Mouse (Mus musculus): ENCODE results near the gene Kif14. TPM values are rescaled to one million over a fixed set of nuclear protein-coding genes. Genes with fewer than 3 reads are reported as not detected.

Gene Kif14
- polyA plus RNA-seq, 1 experiment from 2014 or later: 6.0 TPM

DNA sequence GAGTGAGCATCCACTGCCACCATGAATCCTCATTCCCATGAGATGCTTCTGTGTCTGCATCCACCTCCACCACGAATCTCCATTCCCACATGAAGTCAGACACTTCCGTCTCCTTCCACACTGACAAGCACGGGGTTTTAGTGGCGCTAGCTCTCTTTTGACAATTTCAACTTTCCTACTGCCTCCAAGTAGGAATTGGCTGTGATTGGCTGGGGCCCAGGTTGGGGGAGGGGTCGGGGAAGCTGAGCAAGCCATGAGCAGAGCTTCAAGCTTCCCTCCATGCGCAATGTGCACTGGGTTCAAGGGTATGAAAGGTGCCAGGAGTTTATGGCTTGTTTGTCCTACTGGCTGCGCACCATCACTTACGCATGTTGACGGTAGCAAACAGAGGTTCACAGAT is 93.6 kb downstream of the Kif14 start:
- no peak for ATAC-seq
- WGBS: 84% methylated on average over 9 of the region's 9 CpGs
- Histone ChIP-seq H3K27ac (no peak overlapping the region), H3K36me3 (ENCODE audit: poor library complexity, severe bottlenecking) (no peaks in the 10 kb centered on the region), H3K4me3 (no peak overlapping the region), H3K9me3 (replicated peaks) (no peaks in the 10 kb centered on the region), H3K4me1 (peaks cover 7% of the 10 kb centered on the region), H3K9ac (no peak overlapping the region), H3K27me3 (peaks cover 5% of the 10 kb centered on the region; the same call in 1 of the 2 replicates), H3K4me2 (no peak overlapping the region)

DNA sequence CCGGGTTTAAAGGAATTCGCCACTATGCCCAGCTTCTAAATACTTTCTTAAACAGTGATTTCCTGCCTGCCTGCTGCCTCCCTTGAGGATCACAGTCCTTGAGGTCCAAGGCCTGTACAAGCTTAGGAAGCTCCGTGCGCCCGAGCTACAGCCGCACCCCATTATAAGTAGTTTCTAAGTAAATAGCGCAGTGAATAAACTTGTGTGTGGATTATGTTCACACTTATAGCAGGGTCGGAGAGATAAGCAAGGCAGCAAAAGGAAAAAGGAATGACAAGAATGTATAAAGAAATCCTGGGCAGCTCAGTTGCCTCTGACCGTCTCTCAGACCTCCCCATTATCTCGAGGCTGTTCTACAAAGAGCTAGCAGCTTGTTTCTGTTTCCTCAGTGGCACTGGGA is 95.7 kb downstream of the Kif14 start:
- Histone ChIP-seq H3K27me3 (peaks cover 10% of the 10 kb centered on the region; the same call in 1 of the 2 replicates), H3K9ac (no peak overlapping the region), H3K4me3 (no peak overlapping the region), H3K4me2 (no peak overlapping the region), H3K9me3 (replicated peaks) (no peaks in the 10 kb centered on the region), H3K4me1 (peaks cover 7% of the 10 kb centered on the region), H3K27ac (no peak overlapping the region), H3K36me3 (ENCODE audit: poor library complexity, severe bottlenecking) (no peaks in the 10 kb centered on the region)
- no peak for ATAC-seq
- 70% methylated on average over 10 of the region's 10 CpGs for WGBS

DNA sequence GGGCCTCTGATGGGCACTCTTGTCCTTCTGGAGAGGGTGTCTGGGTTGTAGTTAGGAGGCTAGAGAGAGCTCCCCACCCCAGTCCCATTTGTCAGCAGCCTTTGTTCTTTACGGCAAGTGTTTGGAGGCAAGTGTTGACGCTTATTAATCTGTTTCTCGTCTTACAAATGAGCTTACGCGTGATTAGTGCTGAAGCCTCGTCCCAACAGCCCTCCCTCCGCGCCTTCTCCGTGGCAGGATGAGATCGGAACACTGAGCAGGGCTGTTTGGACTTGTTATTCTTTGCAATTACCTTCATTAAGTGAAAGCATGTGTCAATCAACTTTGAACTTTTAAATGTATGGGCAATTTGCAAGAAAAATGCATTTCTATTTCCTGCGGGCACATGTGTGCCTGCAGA is 97.0 kb downstream of the Kif14 start:
- 25% methylated on average over 11 of the region's 11 CpGs for WGBS
- ATAC-seq: 0 out of 2 replicates have a peak, but pooled peaks have one; percentile 30
- Histone ChIP-seq H3K27ac (no peak overlapping the region), H3K4me1 (peaks cover 7% of the 10 kb centered on the region), H3K4me2 (no peak overlapping the region), H3K27me3 (peaks cover 10% of the 10 kb centered on the region; the same call in 1 of the 2 replicates), H3K9ac (no peak overlapping the region), H3K4me3 (no peak overlapping the region), H3K9me3 (replicated peaks) (no peaks in the 10 kb centered on the region), H3K36me3 (ENCODE audit: poor library complexity, severe bottlenecking) (no peaks in the 10 kb centered on the region)

DNA sequence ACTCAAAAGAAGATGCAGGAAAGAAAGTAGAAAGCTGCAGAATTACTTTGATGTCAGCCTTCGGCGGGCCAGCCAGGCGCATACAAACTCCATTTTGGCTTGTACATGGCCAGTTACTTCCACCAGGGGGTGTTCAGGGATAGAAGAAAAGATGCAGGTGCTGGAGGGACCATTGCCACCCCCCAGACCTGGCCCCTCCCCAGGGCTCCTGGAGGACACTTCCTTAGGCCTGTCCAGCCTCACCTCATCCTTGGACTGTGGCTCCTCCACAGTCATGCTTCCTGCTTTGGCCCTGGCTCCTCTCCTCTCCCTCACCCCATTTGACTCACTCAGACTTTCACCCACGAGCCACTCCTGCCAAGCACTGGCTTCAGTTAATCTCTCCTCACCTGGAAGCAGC is 98.8 kb downstream of the Kif14 start:
- Histone ChIP-seq H3K9ac (no peak overlapping the region), H3K9me3 (replicated peaks) (no peaks in the 10 kb centered on the region), H3K4me3 (no peak overlapping the region), H3K4me2 (no peak overlapping the region), H3K36me3 (ENCODE audit: poor library complexity, severe bottlenecking) (no peaks in the 10 kb centered on the region), H3K27me3 (peaks cover 10% of the 10 kb centered on the region; the same call in 1 of the 2 replicates), H3K27ac (no peak overlapping the region), H3K4me1 (peaks cover 4% of the 10 kb centered on the region)
- no peak for ATAC-seq
- WGBS: 62% methylated on average over 4 of the region's 4 CpGs

DNA sequence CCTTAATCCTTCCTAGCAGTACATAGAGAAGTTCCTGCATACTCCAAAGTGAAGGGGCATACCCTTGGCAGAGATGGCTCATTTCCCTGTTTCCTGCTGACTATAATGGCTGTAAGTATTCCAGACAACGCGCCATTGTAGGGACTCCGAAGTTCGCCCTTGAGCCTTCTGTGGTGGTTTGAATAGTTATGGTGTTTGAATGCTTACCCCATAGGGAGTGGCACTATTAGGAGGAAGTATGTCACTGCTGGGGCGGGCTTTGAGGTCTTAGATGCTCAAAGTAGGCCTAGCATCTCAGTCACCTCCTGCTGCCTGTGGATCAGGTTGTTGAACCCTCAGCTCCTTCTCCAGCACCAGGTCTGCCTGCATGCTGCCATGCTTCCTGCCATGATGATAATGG is 100.2 kb downstream of the Kif14 start:
- Histone ChIP-seq H3K9me3 (replicated peaks) (no peaks in the 10 kb centered on the region), H3K4me1 (peaks cover 4% of the 10 kb centered on the region), H3K27ac (no peak overlapping the region), H3K9ac (no peak overlapping the region), H3K27me3 (peaks cover 10% of the 10 kb centered on the region; the same call in 1 of the 2 replicates), H3K4me2 (no peak overlapping the region), H3K4me3 (no peak overlapping the region), H3K36me3 (ENCODE audit: poor library complexity, severe bottlenecking) (no peaks in the 10 kb centered on the region)
- 85% methylated on average over 5 of the region's 5 CpGs for WGBS
- no peak for ATAC-seq

DNA sequence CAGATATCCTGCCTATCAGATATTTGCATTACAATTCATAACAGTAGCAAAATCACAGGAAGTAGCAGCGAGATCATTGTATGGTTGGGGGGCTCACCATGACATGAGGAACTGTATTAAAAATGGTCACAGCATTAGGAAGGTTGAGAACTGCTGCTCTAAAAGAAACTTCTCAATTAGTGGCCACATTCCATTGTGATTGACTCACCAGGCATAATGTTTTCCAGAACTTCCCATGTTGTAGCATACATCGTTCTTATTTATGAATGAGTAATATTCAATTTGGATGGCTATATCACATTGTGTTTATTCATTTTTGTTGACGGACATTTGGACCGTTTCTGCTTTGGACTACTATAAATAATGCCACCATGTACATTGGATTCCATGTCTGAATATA is 101.5 kb downstream of the Kif14 start:
- H3K27me3 ChIP-seq: peaks cover 9% of the 10 kb centered on the region; the same call in 1 of the 2 replicates
- WGBS: 92% methylated on average over 4 of the region's 4 CpGs
- no peaks in the 10 kb centered on the region for H3K36me3 ChIP-seq (ENCODE audit: poor library complexity, severe bottlenecking)
- no peak overlapping the region for H3K27ac ChIP-seq
- H3K4me3 ChIP-seq: no peak overlapping the region
- no peaks in the 10 kb centered on the region for H3K9me3 ChIP-seq (replicated peaks)
- ATAC-seq: no peak
- H3K9ac ChIP-seq: no peak overlapping the region
- H3K4me1 ChIP-seq: peaks cover 4% of the 10 kb centered on the region
- no peak overlapping the region for H3K4me2 ChIP-seq

DNA sequence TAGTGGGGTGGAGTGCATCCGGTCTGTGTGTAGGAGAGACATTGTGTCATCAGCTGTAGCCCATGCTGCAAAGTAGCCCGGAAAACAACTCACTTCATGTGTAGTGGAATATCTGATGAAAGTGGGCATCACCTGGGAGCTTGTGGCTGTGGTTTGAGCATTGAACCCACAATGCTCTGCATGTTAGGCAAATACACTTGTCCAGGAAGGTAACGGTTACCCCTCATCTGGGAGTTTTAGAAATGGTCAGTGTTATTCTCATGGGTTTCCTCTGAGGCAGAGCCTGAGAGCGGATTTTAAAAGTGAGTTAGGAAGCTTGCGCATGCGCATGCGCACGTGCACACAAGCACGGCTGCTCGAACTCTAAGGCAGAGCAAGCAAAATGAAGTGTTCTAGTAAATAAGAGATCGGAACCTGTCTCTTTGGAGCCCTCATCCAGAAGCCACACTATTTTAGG is 102.6 kb downstream of the Kif14 start:
- Histone ChIP-seq H3K36me3 (ENCODE audit: poor library complexity, severe bottlenecking) (no peaks in the 10 kb centered on the region), H3K4me3 (no peak overlapping the region), H3K27ac (no peak overlapping the region), H3K27me3 (0 out of 2 replicates have a peak, but pooled peaks cover 5% of the 10 kb centered on the region), H3K4me2 (no peak overlapping the region), H3K9me3 (replicated peaks) (no peaks in the 10 kb centered on the region), H3K9ac (no peak overlapping the region), H3K4me1 (no peaks in the 10 kb centered on the region)
- WGBS: 96% methylated on average over 11 of the region's 11 CpGs
- no peak for ATAC-seq

DNA sequence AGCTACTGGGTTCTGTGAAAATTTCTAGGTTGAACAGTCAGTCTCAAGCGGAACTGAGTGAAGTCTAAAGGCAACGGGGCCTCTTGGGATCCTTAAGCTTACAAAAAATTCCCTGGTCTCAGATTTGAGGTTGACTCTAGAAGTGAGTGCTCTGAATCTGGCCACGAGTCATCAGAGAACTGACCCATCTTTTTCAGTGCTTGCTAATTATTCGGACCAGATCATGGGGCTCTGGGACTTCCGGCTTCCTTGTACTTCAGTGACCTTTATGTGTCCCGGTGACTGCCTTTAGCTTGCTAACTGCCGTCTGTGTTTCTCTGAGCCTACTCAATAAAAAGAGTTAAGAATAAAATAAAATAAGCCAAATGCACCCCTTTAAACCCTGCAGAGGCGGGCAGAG is 103.1 kb downstream of the Kif14 start:
- H3K27me3 ChIP-seq: 0 out of 2 replicates have a peak, but pooled peaks cover 5% of the 10 kb centered on the region
- no peak overlapping the region for H3K4me2 ChIP-seq
- no peak overlapping the region for H3K4me3 ChIP-seq
- H3K9ac ChIP-seq: no peak overlapping the region
- no peaks in the 10 kb centered on the region for H3K9me3 ChIP-seq (replicated peaks)
- no peaks in the 10 kb centered on the region for H3K36me3 ChIP-seq (ENCODE audit: poor library complexity, severe bottlenecking)
- H3K4me1 ChIP-seq: no peaks in the 10 kb centered on the region
- no peak for ATAC-seq
- WGBS: 88% methylated on average over 8 of the region's 8 CpGs
- H3K27ac ChIP-seq: no peak overlapping the region

DNA sequence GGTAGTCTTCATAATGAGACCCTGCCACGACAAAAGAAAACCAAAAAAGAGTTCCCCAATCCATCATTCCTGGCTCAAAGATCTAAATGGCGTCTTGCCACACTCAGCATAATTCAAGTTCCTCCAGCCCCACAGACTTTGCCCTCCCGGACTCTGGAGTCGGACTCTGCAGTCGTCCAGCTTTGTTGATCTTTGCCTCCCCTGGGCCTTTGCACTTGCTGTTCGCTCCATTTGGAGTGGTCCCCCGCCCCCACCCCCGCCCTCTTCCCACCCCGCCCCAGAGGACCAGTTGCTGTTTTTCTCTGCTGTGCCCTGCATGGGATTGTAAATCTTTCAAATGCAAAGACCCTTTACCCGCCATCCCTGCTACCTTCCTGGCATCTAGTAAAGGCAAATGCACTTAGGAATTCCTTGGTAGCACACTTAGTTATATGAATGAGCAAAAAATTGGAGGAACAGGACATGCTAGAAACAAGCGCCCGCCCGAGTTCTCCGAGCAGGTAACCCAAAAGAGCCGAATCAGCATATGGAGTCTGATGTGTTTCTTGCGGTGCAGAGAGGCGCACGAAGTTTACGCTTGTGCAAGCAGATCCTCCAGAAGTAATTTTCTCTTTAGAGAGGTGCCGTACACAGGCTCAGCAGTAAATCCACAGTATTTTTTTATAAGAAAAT is 103.6 kb downstream of the Kif14 start:
- Histone ChIP-seq H3K27me3 (0 out of 2 replicates have a peak, but pooled peaks cover 4% of the 10 kb centered on the region), H3K27ac (no peak overlapping the region), H3K4me2 (peak overlapping the region; percentile 44), H3K9ac (no peak overlapping the region), H3K36me3 (ENCODE audit: poor library complexity, severe bottlenecking) (no peaks in the 10 kb centered on the region), H3K4me3 (peak overlapping the region; percentile 10; the same call in 1 of the 2 replicates), H3K4me1 (no peaks in the 10 kb centered on the region), H3K9me3 (replicated peaks) (no peaks in the 10 kb centered on the region)
- 46% methylated on average over 20 of the region's 20 CpGs for WGBS
- ATAC-seq: no peak

DNA sequence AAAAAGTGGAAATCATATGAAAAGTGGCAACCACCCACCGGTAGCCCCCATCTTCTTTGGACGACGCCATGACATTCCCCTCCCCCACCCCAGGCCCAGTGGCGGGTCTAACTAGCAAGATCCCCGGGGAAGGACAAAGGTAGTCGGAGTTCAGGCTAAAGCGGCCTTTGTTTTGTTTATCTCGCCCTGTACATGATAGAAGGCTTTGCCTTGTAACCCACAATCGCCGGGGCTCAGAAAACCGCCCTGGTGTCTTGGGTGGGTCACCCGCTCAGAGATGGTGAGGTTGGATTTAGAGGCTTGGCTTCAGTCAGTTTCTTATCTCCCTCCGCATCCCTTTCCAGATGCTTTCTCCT is 104.1 kb downstream of the Kif14 start:
- no peak overlapping the region for H3K9ac ChIP-seq
- H3K4me3 ChIP-seq: peak overlapping the region; percentile 10; the same call in 1 of the 2 replicates
- H3K4me1 ChIP-seq: no peaks in the 10 kb centered on the region
- no peaks in the 10 kb centered on the region for H3K9me3 ChIP-seq (replicated peaks)
- ATAC-seq: no peak
- no peaks in the 10 kb centered on the region for H3K27me3 ChIP-seq
- H3K27ac ChIP-seq: no peak overlapping the region
- 10% methylated on average over 13 of the region's 13 CpGs for WGBS
- no peaks in the 10 kb centered on the region for H3K36me3 ChIP-seq (ENCODE audit: poor library complexity, severe bottlenecking)
- H3K4me2 ChIP-seq: peak overlapping the region; percentile 44

DNA sequence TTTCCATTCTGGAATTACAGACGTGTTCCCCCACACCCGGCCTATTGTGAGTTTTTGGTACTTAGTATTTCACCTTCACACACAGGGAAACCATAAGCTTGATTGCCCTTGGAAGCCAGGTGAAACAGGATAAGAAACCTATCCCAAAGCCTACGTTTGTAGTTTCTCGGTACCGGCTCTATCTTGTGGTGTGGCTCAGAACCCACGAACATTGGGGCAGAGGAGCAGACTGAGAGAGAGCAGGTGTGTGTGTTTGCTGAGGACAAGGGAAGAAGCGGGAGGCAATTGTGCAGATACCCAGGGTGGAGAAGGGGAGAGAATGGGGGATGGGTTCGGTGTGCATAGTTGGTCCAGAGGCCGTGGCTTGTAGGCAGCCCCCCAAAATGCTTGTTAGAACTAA is 104.8 kb downstream of the Kif14 start:
- no peaks in the 10 kb centered on the region for H3K9me3 ChIP-seq (replicated peaks)
- H3K9ac ChIP-seq: no peak overlapping the region
- H3K4me2 ChIP-seq: no peak overlapping the region
- H3K36me3 ChIP-seq (ENCODE audit: poor library complexity, severe bottlenecking): no peaks in the 10 kb centered on the region
- WGBS: 83% methylated on average over 9 of the region's 9 CpGs
- H3K4me1 ChIP-seq: no peaks in the 10 kb centered on the region
- H3K27ac ChIP-seq: no peak overlapping the region
- H3K4me3 ChIP-seq: no peak overlapping the region
- no peaks in the 10 kb centered on the region for H3K27me3 ChIP-seq
- ATAC-seq: no peak

DNA sequence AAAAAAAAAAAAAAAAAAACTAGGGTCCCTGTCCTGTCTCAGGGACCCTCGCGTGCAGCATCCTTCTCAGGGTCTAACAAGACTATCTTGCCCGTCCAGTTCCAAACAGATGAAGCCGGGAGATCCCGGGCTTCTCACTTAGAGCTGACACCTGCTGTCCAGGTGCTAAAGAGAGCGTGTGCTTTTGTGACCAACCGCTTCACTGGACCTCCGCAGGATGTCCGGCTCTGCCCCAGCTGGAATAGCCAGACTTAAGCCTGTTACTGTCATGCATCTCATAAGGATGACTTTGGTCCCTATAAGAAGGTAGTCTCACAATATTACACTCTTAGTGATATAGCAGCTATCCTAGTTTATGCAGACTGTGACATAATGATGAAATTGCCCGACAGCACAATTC is 105.4 kb downstream of the Kif14 start:
- no peak overlapping the region for H3K4me2 ChIP-seq
- no peak overlapping the region for H3K9ac ChIP-seq
- no peaks in the 10 kb centered on the region for H3K36me3 ChIP-seq (ENCODE audit: poor library complexity, severe bottlenecking)
- H3K9me3 ChIP-seq (replicated peaks): no peaks in the 10 kb centered on the region
- no peak overlapping the region for H3K4me3 ChIP-seq
- WGBS: 89% methylated on average over 10 of the region's 10 CpGs
- no peak overlapping the region for H3K27ac ChIP-seq
- no peak for ATAC-seq
- no peaks in the 10 kb centered on the region for H3K27me3 ChIP-seq
- no peaks in the 10 kb centered on the region for H3K4me1 ChIP-seq
